Mouse (Mus musculus) heart, postnatal 25 days (tissue): ENCODE measurements around the gene Myo1b. TPM values are rescaled to one million over a fixed set of nuclear protein-coding genes. Genes with fewer than 3 reads are reported as not detected.

ENCODE experiments used
- DNase-seq: peaks from one replicate; pipeline ENCODE4 v3.0.0; 2022; ENCODE audit warnings: low spot score
- intact Hi-C: fragments of 180-260 bp; cut with DNase I; formaldehyde crosslinking; loops from one replicate; pipeline ENCODE4 v1.15.1; 2025
- total RNA-seq, 2 experiments: library from RNA; stranded (reverse); gene quantifications; 2 replicates each; pipeline ENCODE4 v1.2.3; 2021

Myo1b gene
- total RNA-seq, result 10 to 100 TPM; 27.7 to 30.4 TPM

- peak; percentile 61 for DNase-seq
- intact Hi-C loops, result loop anchor here (2.0 to 5.0 kb wide), 2 partner anchors 78 to 135 kb away; no protein-coding TSS in a partner anchor
Measured at GRCm38 (mm10) chr1:51915576-51916156, at the start of gene Myo1b. Gene Myo1b (minus strand): TSS chr1:51916071.

- no peak for DNase-seq
- intact Hi-C loops, result no loop called here
Measured at GRCm38 (mm10) chr1:51964647-51965046, 48.8 kb upstream of the Myo1b start.

- intact Hi-C loops, result loop anchor here (2.0 kb wide), 1 partner anchor 276 kb away; no protein-coding TSS in a partner anchor
Measured at GRCm38 (mm10) chr1:51947116-51947515, 31.2 kb upstream of the Myo1b start.

GRCm38 (mm10) chr1:51944755-51945154 is 28.9 kb upstream of the Myo1b start:
- no peak for DNase-seq

More at GRCm38 (mm10) chr1:51947116-51947515, 31.2 kb upstream of the Myo1b start:
- DNase-seq, result no peak

GRCm38 (mm10) chr1:51938357-51938756 is 22.5 kb upstream of the Myo1b start:
- no peak for DNase-seq
- intact Hi-C loops, result no loop called here

More at GRCm38 (mm10) chr1:51944755-51945154, 28.9 kb upstream of the Myo1b start:
- intact Hi-C loops, result loop anchor here (2.0 kb wide), 1 partner anchor 300 kb away; no protein-coding TSS in a partner anchor

GRCm38 (mm10) chr1:51935006-51935405 is 19.1 kb upstream of the Myo1b start:
- intact Hi-C loops, result no loop called here
- no peak for DNase-seq

GRCm38 (mm10) chr1:51934176-51934924 is 18.5 kb upstream of the Myo1b start:
- no peak for DNase-seq
- intact Hi-C loops, result no loop called here

GRCm38 (mm10) chr1:51932826-51933225 is 17.0 kb upstream of the Myo1b start:
- intact Hi-C loops, result no loop called here
- DNase-seq, result no peak

- DNase-seq, result no peak
- intact Hi-C loops, result no loop called here
Measured at GRCm38 (mm10) chr1:51931561-51931960, 15.7 kb upstream of the Myo1b start.

GRCm38 (mm10) chr1:51930584-51930983 is 14.7 kb upstream of the Myo1b start:
- no peak for DNase-seq

GRCm38 (mm10) chr1:51929557-51929956 is 13.7 kb upstream of the Myo1b start:
- DNase-seq, result no peak

More at GRCm38 (mm10) chr1:51930584-51930983, 14.7 kb upstream of the Myo1b start:
- intact Hi-C loops, result no loop called here

GRCm38 (mm10) chr1:51922820-51923219 is 6.9 kb upstream of the Myo1b start:
- no peak for DNase-seq
- intact Hi-C loops, result no loop called here

More at GRCm38 (mm10) chr1:51929557-51929956, 13.7 kb upstream of the Myo1b start:
- intact Hi-C loops, result no loop called here

- no peak for DNase-seq
- intact Hi-C loops, result loop anchor here (5.0 kb wide), 1 partner anchor 79 kb away; no protein-coding TSS in a partner anchor
Measured at GRCm38 (mm10) chr1:51916276-51916675, 405 bp upstream of the Myo1b start.

- peak; percentile 69 for DNase-seq
- intact Hi-C loops, result loop anchor here (2.0 to 5.0 kb wide), 2 partner anchors 78 to 134 kb away; no protein-coding TSS in a partner anchor
Measured at GRCm38 (mm10) chr1:51915051-51915575, 758 bp downstream of the Myo1b start.

- no peak for DNase-seq
- intact Hi-C loops, result loop anchor here (2.0 to 5.0 kb wide), 2 partner anchors 37 to 133 kb away; no protein-coding TSS in a partner anchor
Measured at GRCm38 (mm10) chr1:51914095-51914494, 1.8 kb downstream of the Myo1b start.

GRCm38 (mm10) chr1:51913071-51913814 is 2.6 kb downstream of the Myo1b start:
- DNase-seq, result no peak
- intact Hi-C loops, result loop anchor here (5.0 kb wide), 1 partner anchor 36 kb away; no protein-coding TSS in a partner anchor

- DNase-seq, result no peak
- intact Hi-C loops, result loop anchor here (5.0 kb wide), 1 partner anchor 34 kb away; no protein-coding TSS in a partner anchor
Measured at GRCm38 (mm10) chr1:51911331-51911730, 4.5 kb downstream of the Myo1b start.

GRCm38 (mm10) chr1:51909204-51909603 is 6.7 kb downstream of the Myo1b start:
- intact Hi-C loops, result no loop called here

GRCm38 (mm10) chr1:51907821-51908220 is 8.1 kb downstream of the Myo1b start:
- intact Hi-C loops, result no loop called here
- no peak for DNase-seq

More at GRCm38 (mm10) chr1:51909204-51909603, 6.7 kb downstream of the Myo1b start:
- no peak for DNase-seq
